Mouse (Mus musculus) central nervous system, embryonic 18 days (tissue): ENCODE results near the gene Naa11. TPM values are rescaled to one million over a fixed set of nuclear protein-coding genes. Genes with fewer than 3 reads are reported as not detected.

Experiments
- polyA plus RNA-seq: library from polyadenylated mRNA; depleted of rRNA; stranded (reverse); fragments of >200 nt; gene quantifications from 2 replicates; pipeline ENCODE4 v1.2.3, GENCODE M21; 2012; rRNA removed

Gene Naa11
- polyA plus RNA-seq: not detected in 2 replicates

DNA sequence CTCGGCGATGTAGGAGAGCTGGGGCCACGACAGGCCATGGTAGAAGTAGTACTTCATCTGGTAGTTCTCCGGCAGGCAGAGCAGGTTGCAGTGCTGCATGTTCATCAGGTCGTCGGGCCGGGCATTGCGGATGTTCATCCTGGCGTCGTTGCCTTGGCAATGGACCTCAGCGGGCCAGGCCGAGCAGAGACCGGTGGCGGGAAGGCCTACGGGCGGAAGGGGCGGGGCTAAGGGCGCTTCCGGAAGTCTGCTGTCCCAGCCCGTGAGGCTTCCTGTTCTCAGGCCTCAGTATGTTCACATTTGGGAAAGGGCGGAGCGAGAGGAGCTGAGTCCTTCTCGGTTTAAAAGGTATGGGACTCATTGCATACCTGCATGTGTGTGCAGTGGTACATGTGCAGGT is at the start of gene Naa11:
Naa11 (minus strand) TSS at position 220 of the 400 bp plus-strand sequence.

Other genes starting within 250 kb of the Naa11 start
- not detected in 2 replicates for gene Gk2, start 64.6 kb upstream of the Naa11 start, polyA plus RNA-seq